Mouse (Mus musculus) layer of hippocampus, postnatal 10 days (tissue): ENCODE data around the gene Gm11639. TPM values are rescaled to one million over a fixed set of nuclear protein-coding genes. Genes with fewer than 3 reads are reported as not detected.

ENCODE experiments used
- DNase-seq, 2 experiments: peaks; one replicate each; pipeline ENCODE4 v3.0.0; 2021; ENCODE audit warnings: low spot score in 2 of 2
- long read RNA-seq: library from polyadenylated mRNA; stranded (forward); transcript quantifications from one replicate; pipeline ENCODE4 v2.0.0, GENCODE M21; 2023
- total RNA-seq, 2 experiments: library from RNA; stranded (reverse); gene quantifications; 2 replicates each; pipeline ENCODE4 v1.2.3; 2021

The Gm11639 gene
- total RNA-seq: under 1 TPM; 0.58 to 0.82 TPM
- long read RNA-seq, partial matches to known transcripts: 0 of 2 reads
- long read RNA-seq, other reads (novel, unspliced or antisense): 2 of 2 reads

DNA sequence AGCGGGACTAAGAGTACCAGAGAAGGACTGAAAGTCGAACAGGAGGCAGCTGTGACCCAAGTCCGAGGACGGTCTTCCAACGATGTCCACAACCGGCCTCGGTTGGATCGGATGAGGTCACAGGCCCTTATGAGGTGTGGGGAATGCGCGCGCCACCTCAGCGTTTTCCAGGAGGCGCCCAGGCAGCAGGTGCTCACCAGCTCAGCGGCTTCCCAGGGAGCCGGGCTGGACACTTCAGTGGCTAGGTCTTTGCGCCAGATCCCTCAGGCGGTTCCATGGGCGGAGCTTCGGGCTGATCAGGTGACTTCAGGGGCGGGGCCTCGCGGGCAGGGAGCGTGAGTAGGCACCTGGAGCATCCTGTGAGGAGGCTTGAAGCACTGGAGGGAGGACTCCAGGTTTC lies at the start of gene Gm11639:
TSS of gene Gm11639 (plus strand) at position 160 of the 400 bp plus-strand sequence.
- DNase-seq: no peak

DNA sequence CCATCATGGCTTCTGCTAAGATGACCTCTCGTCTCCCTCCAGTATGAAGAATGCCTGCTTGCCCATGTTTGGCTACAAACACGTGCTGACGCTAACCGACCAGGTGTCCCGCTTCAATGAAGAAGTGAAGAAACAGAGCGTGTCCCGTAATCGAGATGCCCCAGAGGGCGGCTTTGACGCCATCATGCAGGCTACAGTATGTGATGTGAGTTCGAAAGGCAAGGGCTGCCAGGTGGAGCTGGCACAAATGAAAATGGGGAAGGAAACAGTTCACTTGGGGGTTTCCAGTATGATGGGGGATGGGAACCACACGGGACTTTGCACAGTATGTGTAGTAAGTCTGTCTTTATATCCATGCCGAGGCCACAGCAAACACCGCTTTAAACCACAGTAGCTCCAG lies 48.5 kb upstream of the Gm11639 start:
- DNase-seq: no peak

DNA sequence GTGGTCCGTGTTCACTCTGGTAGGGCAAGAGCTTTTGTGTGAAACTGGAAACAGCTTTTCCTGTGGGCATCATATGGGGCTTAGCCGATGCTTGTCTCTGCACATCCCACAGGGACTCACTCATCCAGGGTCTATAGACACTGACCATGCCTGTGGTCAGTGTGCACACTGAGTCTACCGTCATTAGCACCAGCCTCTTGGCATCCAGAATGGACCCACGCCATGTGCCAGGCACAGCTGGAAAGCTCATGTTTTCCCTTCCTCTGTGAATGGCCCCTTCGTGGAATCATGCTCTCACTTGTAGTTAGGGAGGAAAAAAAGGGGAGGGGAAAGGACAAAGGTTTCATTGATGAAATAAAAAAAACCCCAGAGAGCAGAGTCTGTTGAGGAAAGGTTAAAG lies 47.5 kb upstream of the Gm11639 start:
- no peak for DNase-seq

DNA sequence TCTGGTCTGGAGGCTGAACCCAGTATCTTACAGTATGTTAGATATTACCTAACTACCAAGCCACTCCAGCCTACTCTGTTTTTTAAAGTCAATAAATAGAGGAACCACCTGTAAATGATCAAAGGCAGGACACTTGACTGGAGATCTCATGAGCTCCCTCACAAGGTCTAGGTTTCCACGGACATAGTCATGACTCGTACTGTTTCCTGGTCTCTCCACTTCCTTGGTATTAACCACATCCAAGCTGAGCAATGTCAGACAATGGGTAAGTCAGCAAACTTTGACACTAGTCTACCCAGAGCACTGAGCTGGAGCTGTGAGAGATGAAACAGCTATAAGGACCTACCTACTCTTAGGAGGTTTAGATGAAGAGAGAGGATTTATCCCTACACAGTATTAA lies 46.6 kb upstream of the Gm11639 start:
- DNase-seq: no peak

DNA sequence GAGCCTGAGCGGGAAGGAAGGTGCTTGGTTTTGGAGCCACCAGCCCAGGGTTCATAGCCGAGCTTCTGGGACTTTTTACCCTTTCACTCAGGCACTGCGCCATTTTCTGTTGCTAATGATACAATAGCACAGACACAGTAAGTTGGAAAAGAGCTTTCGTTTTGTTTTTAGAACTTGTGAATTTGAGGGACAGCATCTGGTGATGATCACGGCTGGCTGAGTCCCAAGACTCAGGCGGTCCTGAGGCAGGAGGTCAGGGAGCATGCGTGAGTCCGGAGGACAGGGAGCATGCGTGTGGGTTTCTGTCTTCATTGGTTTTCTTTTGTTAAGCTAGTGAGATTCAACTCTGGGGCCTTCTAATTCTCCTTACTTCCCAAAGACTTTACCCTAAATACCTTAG lies 45.9 kb upstream of the Gm11639 start:
- DNase-seq: no peak

DNA sequence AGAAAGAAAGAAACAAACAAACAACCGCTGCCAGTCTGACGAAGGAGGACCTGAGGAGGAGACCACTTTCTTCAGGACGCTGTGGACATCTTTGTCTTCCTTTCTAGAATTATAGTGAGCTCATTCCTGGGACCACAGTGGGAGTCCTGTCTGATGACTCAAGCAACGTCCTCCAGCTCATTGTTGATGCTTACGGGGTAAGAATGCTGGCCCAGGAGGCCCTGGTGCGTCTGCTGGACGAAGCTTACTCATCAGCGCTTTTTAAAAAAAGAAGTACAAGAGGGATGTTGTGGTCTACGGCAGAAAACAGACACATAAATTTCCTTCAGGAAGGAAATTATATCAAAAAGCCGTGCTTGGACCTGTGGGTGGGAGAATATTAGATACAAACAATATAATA lies 44.6 kb upstream of the Gm11639 start:
- no peak for DNase-seq

DNA sequence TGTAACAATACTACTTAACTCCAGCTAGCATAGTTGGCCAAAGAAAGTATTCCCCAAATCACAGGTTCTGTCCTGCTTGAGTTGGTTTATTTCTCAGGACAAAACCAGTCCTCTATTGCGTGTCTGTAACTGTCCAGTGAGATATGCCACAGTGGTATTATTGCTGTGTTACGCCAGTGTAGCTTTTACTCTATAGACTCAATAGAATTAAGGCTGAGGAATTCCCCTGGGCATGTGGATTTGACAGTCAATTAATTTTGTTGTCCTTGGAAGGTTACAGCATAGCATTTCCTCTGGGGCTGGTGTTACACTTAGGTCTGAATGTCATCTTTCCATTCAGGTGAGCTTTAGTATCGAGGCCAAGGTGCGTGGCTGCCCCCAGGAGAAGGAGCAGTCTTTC lies 42.3 kb upstream of the Gm11639 start:
- no peak for DNase-seq

DNA sequence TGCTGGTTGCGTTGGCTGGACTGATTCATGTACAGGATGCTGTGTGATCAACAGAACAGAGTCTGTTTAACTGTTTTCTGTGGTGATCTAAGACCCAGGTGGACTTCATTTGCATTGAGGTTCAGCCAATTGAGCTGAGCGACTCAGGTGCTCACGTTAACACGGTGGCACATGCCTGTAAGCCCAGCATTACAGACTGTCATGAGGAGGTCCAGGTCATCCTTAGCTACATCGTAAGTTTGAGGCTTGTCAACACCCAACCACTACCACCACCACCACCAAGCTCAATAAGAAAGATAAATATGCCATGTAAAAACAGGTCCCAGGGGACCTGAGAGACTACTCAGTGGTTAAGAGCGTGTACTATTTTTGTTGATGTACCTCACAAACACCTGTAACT lies 40.1 kb upstream of the Gm11639 start:
- no peak for DNase-seq

DNA sequence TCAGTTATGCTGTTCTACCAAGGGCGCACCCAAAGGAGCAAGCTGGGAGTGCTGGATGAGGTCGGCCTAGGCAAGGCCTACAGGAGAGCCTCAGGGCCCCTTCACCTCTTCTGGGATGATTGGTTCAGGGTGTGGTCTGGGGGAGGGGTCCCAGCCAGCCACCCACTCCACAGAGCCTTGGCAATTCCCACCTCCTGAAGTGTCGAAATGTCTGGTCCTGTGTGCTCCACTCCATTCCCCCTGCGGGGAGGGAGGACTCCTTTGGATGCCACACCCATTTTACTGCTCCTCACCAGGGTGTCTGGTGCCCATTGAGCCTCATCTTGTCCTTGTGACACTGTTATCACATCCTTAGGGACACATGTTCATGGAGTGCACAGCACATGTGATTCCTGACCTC lies 39.3 kb upstream of the Gm11639 start:
- no peak for DNase-seq

DNA sequence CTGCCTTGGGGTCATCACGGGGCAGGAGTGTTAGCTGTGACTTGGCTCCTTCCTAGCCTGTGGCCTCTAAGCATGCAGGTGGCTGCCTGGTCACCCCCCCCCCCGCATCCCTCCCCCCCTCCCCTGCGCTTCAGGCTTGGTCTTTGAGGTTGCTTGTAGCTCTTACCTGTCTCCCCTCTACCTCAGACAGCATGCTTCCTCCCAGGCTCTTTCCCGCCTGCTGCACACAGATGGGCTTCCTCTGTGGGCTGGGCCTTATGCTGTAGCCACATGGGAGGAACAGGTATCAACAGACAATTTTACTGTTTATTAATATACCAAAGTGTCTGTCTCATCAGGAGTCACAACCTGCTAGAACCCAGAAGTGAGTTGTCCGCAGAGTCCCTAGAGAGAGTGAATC lies 38.9 kb upstream of the Gm11639 start:
- DNase-seq: no peak

DNA sequence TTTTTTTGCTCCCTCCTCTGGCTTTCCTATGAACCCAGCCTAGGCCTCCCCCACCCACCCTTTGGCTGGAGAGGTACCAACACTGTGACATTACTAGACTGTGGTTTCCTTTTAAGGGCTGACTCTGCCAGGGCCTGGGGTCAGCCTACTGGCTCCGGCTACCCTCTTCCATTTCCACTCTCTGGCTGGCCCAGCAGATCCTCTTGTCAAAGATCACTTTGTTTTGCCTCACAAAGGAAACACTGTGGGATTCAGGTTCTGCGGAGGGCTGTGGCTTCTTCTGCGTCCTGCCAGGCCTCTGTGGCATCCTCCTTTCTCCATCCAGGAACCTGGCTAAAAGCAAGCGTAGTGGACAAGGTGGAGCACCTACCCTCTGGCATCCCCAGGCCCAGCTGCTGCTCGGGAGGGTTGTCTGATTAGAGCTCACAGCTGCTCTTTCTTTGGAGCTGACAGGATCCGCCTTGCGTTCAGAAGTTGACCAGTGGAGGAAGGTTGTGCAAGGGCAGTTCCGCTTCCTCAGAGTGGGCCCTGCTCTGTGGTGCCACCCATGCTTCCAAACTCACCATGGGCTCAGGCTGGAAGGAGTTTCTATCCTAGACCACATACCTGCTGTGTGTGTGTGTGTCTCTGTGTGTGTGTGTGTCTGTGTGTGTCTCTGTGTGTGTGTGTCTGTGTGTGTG lies 38.2 kb upstream of the Gm11639 start:
- peak; percentile 10 to 14 for DNase-seq

DNA sequence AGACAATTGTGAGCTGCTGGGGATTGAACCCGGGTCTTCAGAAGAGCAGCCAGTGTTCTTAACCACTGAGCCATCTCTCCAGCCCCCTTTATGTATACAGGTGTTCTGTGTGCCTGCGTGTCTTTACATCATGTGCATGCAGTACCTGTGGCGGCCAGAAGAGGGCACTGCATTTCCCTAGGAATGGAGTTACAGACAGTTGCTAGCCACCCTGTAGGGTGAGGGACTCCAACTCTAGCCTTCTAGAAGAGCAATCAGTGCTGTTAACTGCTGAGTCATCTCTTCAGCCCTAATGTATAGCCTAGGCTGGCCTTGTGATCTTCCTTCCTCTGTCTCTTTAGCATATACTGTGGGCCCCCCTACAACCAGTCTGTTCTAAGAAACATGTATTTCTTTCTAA lies 36.9 kb upstream of the Gm11639 start:
- peak; percentile 43 to 50 for DNase-seq

DNA sequence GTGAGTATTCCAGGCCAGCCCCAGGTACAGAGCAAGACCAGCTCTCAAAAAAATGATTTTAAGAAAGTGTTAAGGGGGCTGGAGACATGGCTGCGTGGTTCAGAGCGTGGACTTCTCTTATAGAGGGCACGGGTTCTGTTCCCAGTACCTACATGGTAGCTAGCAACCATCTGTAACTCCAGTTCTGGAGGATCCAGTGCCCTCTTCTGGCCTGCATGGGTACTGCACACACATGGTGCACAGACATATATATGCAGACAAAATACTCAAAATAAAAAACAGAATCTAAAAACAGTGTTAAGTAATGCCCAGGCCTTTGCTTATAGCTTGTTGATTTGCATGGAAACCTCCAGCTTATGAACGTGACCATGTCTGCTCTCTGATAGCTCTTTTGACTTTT lies 24.9 kb upstream of the Gm11639 start:
- DNase-seq: no peak

DNA sequence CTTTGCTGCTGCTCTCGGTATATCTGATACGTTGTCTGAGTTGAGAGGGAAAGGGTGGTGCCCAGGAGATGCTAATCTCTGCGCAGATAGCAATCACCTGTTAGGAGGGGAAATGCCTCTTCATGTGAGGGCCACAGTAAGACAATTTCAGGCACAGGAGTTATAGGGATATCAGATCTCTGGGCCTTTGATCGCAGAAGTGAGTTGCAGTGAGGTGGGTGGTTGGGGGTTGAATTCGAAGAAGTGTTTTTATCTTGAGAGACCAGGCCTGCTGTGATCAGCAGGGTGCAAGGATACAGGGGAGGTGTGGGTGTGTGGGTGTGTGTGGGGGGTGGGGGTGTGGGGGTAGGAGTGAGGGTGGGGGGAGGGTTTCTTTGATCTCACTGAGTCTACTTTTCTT lies 24.4 kb upstream of the Gm11639 start:
- DNase-seq: no peak

DNA sequence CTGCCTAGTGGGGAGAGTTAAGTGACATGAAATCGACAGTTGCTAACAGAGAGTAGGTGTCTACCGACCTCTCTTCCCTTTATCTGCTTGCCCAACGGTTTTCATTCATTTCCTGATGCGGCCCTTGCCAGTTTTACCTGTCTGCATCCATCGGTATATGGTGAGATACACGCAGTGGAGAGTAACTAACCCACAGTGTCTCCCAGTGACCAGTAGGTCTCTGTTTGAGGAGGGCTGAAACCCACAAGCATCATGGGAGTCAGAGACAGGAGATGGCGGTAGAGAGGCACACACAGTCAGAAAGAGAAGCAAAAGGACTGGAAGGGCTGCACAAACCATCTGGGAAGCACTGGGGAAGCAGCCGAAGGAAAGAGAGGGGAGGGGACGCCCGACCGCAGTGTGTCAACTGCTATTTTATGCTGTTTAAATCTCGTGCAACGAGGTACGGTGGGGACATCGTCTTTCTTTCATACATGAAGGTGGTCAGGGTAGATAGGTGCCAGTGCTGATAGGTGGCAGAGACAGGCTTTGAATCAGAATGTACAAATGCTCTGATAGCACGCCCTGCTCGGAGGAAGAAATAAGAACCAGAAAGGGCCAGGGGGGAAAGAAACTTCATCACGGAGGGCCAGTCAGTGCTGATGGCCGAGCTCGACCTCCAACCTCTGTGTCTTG lies 23.8 kb upstream of the Gm11639 start:
- DNase-seq: peak; percentile 22 to 53

DNA sequence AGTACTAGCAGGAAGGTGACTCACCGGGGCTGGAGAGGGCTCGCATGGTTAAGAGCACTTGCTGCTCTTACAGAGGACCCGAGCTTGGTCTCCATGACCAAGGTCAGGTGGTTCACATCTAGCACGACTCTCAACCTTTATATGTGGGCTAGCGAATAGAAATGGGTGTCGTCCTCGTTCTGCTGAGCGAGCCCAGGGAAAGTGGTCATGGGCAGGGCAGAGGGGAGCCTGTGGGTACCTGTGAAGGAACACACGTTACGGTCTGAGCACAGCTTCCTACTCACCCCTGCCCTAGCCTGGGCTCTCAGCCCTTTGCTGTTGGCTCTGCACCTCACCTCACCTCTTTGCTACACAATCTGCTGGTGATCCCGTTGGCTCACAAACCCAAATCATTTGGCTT lies 22.9 kb upstream of the Gm11639 start:
- DNase-seq: no peak

DNA sequence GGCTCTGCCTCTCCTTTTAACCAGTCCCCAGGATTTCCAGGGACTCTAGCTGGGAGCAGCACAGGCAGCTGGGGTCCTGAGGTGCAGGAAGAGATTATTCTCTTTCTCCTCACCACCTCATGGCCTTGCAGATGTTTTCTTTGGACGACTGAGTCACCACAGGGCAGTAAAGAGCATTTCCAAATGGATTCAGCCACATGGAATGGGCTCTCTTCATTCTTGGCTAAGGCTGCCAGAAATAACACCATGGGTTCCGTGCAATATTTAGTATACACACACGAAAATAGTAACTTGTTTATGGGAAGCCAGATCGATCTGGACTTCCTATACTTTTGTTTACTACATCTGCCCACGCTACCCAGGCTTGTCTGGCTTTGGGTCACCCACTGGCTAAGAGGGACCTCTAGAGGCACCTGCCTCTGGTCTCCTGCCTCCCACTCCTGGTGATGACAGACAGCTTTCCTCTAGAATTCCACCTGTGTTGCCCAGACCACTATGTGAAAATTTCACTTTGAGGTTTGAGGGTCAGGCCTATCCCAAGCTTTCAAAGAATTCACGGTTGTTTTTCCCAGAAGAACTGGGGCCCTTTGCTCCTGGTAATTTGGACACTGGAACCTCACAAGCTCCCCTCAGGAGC lies 22.1 kb upstream of the Gm11639 start:
- no peak for DNase-seq

DNA sequence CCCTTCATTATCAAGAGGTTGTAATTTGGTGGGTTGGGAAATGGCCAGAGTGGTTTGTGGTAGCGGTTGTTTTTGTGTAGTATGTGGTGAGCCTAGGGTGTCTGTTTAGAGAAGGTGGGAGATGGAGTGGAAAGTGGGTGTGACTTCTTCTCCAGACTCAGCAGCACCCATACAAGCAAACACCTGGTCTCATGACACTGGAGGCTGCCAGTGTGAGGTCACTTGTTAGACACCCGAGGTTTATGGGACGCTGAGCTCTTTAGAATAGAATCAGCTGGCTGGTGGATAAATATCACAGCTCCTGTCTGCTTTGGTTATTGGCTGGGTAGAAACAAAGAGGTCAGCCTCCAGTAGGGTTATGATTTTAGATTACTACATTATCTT lies 21.6 kb upstream of the Gm11639 start:
- no peak for DNase-seq

DNA sequence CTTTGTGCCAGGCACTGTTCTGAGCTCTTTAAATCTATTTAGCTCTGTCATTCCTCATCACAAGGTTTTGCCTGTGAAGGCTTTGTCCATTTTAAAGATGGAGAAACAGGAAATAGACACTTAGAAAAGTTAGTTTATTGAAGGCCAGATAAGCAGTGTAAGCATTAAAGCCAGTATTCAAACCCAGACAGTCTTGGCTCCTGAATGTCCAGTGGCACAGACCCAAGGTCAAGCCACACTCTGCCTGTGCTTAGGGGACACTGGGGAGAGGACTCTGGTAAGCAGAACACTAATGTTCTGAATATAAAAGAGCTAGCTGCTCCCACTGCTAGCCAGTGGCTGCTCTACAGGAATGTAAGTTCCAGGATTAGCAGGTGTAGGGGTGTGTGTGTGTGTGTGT lies 21.1 kb upstream of the Gm11639 start:
- DNase-seq: no peak

DNA sequence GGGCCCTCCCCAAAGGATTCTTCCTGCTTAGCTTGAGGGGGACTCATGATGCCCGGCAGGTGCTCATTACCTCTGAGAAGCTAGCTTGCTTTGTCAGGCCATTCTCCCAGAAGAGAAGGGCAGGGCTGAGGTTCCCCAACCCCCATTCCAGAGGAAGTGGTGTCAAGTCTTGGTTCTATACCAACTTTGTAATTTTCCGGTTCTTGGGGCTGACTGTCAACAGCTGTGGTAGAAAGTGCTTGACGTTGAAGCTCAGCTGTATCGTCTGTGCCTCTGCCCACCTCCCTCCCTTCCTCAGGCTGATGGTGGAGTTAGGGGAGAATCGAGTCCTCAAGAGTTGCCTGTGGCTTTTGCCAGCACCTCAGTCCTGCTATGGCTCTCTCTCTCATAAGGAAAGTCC lies 18.1 kb upstream of the Gm11639 start:
- DNase-seq: no peak

DNA sequence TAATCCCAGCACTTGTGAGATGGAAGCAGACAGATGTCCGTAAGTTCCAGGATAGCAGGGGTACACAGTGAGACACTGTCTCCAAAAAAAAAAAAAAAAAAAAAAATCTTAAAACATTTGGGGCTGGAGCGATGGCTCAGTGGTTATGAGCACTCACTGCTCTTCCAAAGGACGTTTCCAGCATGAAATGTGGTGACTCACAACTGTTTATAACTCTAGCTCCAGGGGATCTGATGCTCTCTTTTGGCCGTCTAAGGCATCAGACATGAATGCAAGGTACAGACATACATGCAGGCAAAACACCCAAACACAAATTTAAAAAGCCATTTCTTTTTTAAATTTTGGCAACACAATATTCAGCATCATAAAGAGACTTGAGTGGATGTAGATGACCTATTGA lies 12.1 kb upstream of the Gm11639 start:
- no peak for DNase-seq

DNA sequence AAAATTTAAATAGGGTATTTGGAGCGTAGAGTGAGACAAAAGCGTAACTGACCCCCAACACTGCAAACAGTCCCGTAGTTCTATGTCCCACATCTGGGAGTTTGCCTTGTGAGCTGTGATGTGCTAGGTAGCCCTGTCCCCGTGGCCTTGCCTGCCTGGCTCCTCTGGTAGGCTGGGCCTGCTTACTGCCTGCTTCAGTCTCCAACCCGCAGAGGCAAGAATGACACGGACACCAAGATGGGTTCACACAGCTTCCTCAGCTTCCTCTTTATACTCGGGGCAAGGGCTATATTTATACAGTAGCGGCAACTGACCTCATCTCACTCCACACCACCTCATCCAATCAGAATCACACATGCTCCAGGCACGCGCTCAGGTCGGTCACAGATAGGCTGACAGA lies 10.7 kb upstream of the Gm11639 start:
- DNase-seq: no peak

DNA sequence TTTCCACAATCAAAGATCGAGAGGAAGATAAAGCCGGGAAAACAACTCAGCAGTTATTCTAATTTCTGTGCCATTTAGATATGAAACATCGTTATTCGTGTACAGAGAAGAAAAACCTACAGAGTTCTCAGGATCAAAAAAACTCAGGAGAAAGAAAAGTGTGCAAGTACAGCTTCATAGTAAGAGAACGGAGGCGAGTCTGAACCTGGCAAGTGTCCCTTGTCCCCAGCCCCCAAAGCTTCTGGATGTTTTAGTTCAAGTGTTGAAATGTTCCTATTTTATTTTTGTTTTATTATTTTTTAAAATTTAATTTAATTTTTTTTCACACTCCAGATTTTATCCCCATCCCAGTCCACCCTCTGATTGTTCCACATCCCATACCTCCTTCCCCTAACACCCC lies 7.7 kb downstream of the Gm11639 start:
- DNase-seq: no peak
